Mouse (Mus musculus) splenic B cell, adult 2 months (primary cell): Measurements from ENCODE around the gene Lce1l.
"Not testable (repeated sequence)": the region's sequence is repeated elsewhere in the genome, so short reads cannot be mapped to it uniquely, and the experiment has no call there.

Experiments
- DNase-seq: peaks from one replicate; pipeline ENCODE4 v3.0.0-alpha.2; 2011; ENCODE audit warnings: low read depth, low spot score
- H3K27me3 ChIP-seq: 2 replicates; pipeline ENCODE4 v1.6.1; 2012; ENCODE audit warnings: mild to moderate bottlenecking, low read length, moderate library complexity, mixed read lengths; ENCODE audit not compliant: control insufficient read depth, poor library complexity, insufficient read depth, severe bottlenecking
- H3K36me3 ChIP-seq: 2 replicates; pipeline ENCODE4 v1.6.1; 2012; ENCODE audit warnings: mild to moderate bottlenecking, low read length, moderate library complexity, mixed read lengths; ENCODE audit not compliant: control insufficient read depth, poor library complexity, insufficient read depth, severe bottlenecking

Gene Lce1l

GRCm38 (mm10) chr3:92851186-92851585, at the start of gene Lce1l:
TSS of gene Lce1l (minus strand) at chr3:92851286.
- Histone ChIP-seq H3K36me3 (no peaks in the 10 kb centered on the region), H3K27me3 (no peaks in the 10 kb centered on the region)
- DNase-seq: no peak

GRCm38 (mm10) chr3:92894489-92894888, 43.4 kb upstream of the Lce1l start:
- no peak for DNase-seq
- Histone ChIP-seq H3K27me3 (no peaks in the 10 kb centered on the region), H3K36me3 (no peaks in the 10 kb centered on the region)

GRCm38 (mm10) chr3:92894063-92894462, 43.0 kb upstream of the Lce1l start:
- no peak for DNase-seq
- H3K36me3 ChIP-seq: no peaks in the 10 kb centered on the region
- no peaks in the 10 kb centered on the region for H3K27me3 ChIP-seq

- DNase-seq: no peak
- Histone ChIP-seq H3K36me3 (no peaks in the 10 kb centered on the region), H3K27me3 (no peaks in the 10 kb centered on the region)
These were observed 23.1 kb upstream of the Lce1l start for GRCm38 (mm10) chr3:92874180-92874579.

GRCm38 (mm10) chr3:92870116-92870515, 19.0 kb upstream of the Lce1l start, which contains the start of gene 2310050C09Rik:
TSS of gene 2310050C09Rik (minus strand) at chr3:92870216.
- no peak for DNase-seq

GRCm38 (mm10) chr3:92827108-92827507, 24.0 kb downstream of the Lce1l start, which contains the start of gene Kprp:
TSS of gene Kprp (minus strand) at chr3:92827247.
- Histone ChIP-seq H3K36me3 (no peaks in the 10 kb centered on the region), H3K27me3 (no peaks in the 10 kb centered on the region)
- no peak for DNase-seq

More at GRCm38 (mm10) chr3:92870116-92870515, 19.0 kb upstream of the Lce1l start, which contains the start of gene 2310050C09Rik:
- no peaks in the 10 kb centered on the region for H3K27me3 ChIP-seq
- H3K36me3 ChIP-seq: no peaks in the 10 kb centered on the region

GRCm38 (mm10) chr3:92825808-92826207, 25.3 kb downstream of the Lce1l start:
- Histone ChIP-seq H3K36me3 (no peaks in the 10 kb centered on the region), H3K27me3 (no peaks in the 10 kb centered on the region)
- no peak for DNase-seq

- DNase-seq, H3K27me3 ChIP-seq, H3K36me3 ChIP-seq: not testable (repeated sequence)
These were observed 35.0 kb downstream of the Lce1l start for GRCm38 (mm10) chr3:92816036-92816435.

- Histone ChIP-seq H3K27me3 (no peaks in the 10 kb centered on the region), H3K36me3 (no peaks in the 10 kb centered on the region)
- DNase-seq: no peak
These were observed 35.5 kb downstream of the Lce1l start for GRCm38 (mm10) chr3:92815581-92815980.

- no peak for DNase-seq
- Histone ChIP-seq H3K36me3 (no peaks in the 10 kb centered on the region), H3K27me3 (no peaks in the 10 kb centered on the region)
These were observed 43.3 kb downstream of the Lce1l start, which contains the start of gene Lce1k for GRCm38 (mm10) chr3:92807791-92808190. TSS of gene Lce1k (minus strand) at chr3:92807891.
